Mouse (Mus musculus): ENCODE results near the gene Fam161a.

GRCm38 (mm10) chr11:23007481-23008180 is at the start of gene Fam161a:
- TF ChIP-seq RAD21 (IDR thresholded peaks at IDR 0.05; ENCODE audit: low read depth, low read length) = no peak
- no peak for TF ChIP-seq MEF2A (IDR thresholded peaks at IDR 0.05; ENCODE audit: borderline replicate concordance, low read depth, low read length)
- no peak for TF ChIP-seq CTCF (conservative IDR thresholded peaks at IDR 0.05 in 1 of 2, IDR thresholded peaks at IDR 0.05 in 1 of 2; ENCODE audit: low read depth in 2 of 2, low read length in 2 of 2)

All from CH12.LX (cell line).